Mouse (Mus musculus) ES-Bruce4 (cell line): ENCODE results near the gene Krtcap3.

ENCODE experiments used
- CTCF ChIP-seq: IDR thresholded peaks from one replicate; pipeline ENCODE4 v1.8.1; 2011; ENCODE audit warnings: low read depth, low read length
- EP300 ChIP-seq: IDR thresholded peaks from 2 replicates; pipeline ENCODE4 v1.6.1; 2011; ENCODE audit warnings: low read depth, low read length; ENCODE audit not compliant: insufficient read depth

GRCm38 (mm10) chr5:31257616-31258015 lies 6.1 kb downstream of the Krtcap3 start:
- no peak for TF ChIP-seq EP300
- TF ChIP-seq CTCF = no peak
